Mouse (Mus musculus): ENCODE measurements around the gene Slc35b1. TPM values are rescaled to one million over a fixed set of nuclear protein-coding genes. Genes with fewer than 3 reads are reported as not detected.

Gene Slc35b1
- 95.0 and 102 TPM in 2 replicates for polyA plus RNA-seq (2015; fragmentation: Nextera tagmentation; extraction: Ambion mirVana)

DNA sequence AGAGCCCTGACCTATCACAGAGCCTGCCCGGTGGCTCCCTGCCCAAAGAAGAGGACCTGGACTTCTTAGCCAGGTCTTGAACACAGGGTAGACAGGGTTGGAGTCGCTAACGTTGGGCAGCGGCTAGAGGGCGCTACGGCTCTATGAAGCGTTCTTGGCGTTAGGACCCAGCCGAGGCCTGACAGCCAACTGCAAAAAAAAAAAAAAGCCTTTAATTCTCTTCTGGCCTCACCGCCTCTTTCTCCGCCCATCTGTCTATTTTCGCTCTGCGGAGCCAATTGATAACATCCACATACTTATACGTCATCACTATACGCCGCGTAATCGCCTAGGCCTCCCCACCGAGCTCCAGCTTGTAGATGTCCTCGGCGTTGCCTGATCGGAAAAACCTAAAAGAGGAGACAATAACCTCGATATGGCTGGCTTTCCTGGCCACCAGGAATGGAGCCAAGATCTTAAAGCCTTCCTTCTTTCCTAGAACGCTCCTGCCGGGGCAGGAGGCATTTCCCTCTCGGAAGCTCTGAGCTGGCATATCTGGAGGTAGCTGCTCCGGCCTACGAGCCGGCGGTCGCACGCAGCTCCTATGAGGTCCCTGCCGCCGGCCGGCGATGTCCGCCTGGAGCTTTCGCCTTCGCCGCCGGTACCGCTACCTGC lies at the start of gene Slc35b1:
TSS of gene Slc35b1 (plus strand) at position 374 of the 654 bp plus-strand sequence.
- ATAC-seq (ENCODE audit: insufficient number of reproducible peaks, low FRiP score, low TSS enrichment, low read depth), result peak; percentile 90
- WGBS, result under 1% methylated on average over 42 of the region's 42 CpGs
- peak within 1 kb of the TSS; percentile 86 for H3K4me3 ChIP-seq
- peak within 1 kb of the TSS; percentile 77 for H3K9ac ChIP-seq
- peaks cover 5% of the 10 kb centered on the region; the same call in 1 of the 2 replicates for H3K4me1 ChIP-seq
- peaks cover 57% of the 10 kb centered on the region for H3K36me3 ChIP-seq
- peak within 1 kb of the TSS; percentile 86 for H3K27ac ChIP-seq
- H3K4me2 ChIP-seq, result peak within 1 kb of the TSS; percentile 50
- H3K9me3 ChIP-seq, result no peaks in the 10 kb centered on the region
- H3K27me3 ChIP-seq, result no peaks in the 10 kb centered on the region

- Histone ChIP-seq H3K9me3 (no peaks in the 10 kb centered on the region), H3K27ac (peak within 1 kb of the TSS; percentile 74), H3K4me3 (peak within 1 kb of the TSS; percentile 82), H3K4me1 (peaks cover 38% of the 10 kb centered on the region), H3K36me3 (no peaks in the 10 kb centered on the region), H3K27me3 (no peaks in the 10 kb centered on the region), H3K4me2 (peak within 1 kb of the TSS; percentile 75), H3K9ac (peak within 1 kb of the TSS; percentile 65)
- peak; percentile 98 for ATAC-seq (ENCODE audit: insufficient number of reproducible peaks, low FRiP score, low TSS enrichment, low read depth)
- WGBS, result 2% methylated on average over 22 of the region's 27 CpGs
Observed at GRCm38 (mm10) chr11:95336568-95337128, 47.8 kb upstream of the Slc35b1 start, which contains the start of gene Fam117a. Gene Fam117a, plus strand, starts transcription at chr11:95337018.

DNA sequence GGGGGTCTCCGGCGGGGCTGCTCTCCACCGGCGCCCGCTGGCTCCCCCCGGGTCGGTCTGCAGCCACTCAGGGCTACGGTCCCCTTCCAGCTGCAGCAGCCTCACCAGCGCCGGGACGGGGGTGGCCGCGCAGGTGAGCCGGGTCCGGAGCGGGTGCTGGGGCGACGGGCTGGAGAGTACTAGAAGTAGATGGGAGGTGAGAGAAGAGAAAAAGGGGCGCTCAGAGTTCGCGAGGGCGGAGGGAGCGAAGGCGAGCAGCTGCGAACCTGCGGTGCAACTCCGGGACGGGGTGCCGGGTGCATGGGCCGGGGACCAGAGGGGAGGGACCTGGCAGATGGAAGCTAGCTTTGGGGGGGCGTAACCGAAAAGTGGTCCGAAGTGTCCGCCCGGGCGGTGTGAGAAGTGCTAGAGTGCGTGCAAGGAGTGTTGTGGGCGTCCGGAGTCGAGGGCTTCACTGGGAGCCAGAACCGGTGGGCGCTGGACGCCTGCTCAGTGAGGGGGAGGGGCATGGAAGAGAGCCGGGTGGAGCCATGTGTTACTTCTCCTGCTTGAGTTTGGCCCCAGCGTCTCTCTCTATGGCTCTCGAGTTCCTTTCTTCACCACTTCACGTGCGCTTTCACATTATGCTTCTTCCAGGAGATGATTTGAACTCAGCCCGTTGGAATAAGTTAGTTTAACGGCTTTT lies 47.2 kb upstream of the Slc35b1 start:
- peak overlapping the region; percentile 82 for H3K4me3 ChIP-seq
- peaks cover 38% of the 10 kb centered on the region for H3K4me1 ChIP-seq
- peak; percentile 71 for ATAC-seq (ENCODE audit: insufficient number of reproducible peaks, low FRiP score, low TSS enrichment, low read depth)
- peak overlapping the region; percentile 75 for H3K4me2 ChIP-seq
- H3K27me3 ChIP-seq, result no peaks in the 10 kb centered on the region
- H3K36me3 ChIP-seq, result no peaks in the 10 kb centered on the region
- H3K9me3 ChIP-seq, result no peaks in the 10 kb centered on the region
- H3K9ac ChIP-seq, result peak overlapping the region; percentile 65
- under 1% methylated on average over 48 of the region's 50 CpGs for WGBS
- H3K27ac ChIP-seq, result peak overlapping the region; percentile 74

DNA sequence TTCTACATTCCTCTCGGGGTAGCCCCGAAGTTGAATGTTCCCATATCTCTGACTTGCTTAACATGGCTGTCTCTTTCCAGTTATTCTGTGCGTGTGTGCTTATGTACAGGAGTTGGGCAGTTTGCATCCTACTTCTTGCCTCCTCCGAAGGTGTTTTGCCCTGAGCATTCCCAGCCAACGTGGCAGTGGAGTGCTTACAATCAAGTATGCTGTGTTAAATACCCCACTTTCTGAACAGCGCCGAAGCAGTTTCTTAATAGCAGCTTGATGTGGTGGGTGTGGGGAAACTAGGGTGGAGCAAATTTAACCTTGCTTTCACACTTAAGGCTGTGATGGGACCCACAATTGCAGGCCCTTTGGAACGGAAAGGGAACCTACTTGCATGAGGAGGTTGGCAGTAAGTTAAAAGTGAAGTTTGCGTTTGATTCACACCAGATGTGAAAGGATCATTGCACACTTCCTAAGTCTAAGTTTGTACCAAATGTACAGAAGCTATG lies 46.6 kb upstream of the Slc35b1 start:
- H3K36me3 ChIP-seq, result no peaks in the 10 kb centered on the region
- H3K4me3 ChIP-seq, result peak overlapping the region; percentile 82
- no peak for ATAC-seq (ENCODE audit: insufficient number of reproducible peaks, low FRiP score, low TSS enrichment, low read depth)
- no peaks in the 10 kb centered on the region for H3K27me3 ChIP-seq
- no peaks in the 10 kb centered on the region for H3K9me3 ChIP-seq
- peaks cover 38% of the 10 kb centered on the region for H3K4me1 ChIP-seq
- H3K4me2 ChIP-seq, result peak overlapping the region; percentile 75
- peak overlapping the region; percentile 24 for H3K27ac ChIP-seq
- peak overlapping the region; percentile 65 for H3K9ac ChIP-seq
- WGBS, result 4% methylated on average over 9 of the region's 9 CpGs

- Histone ChIP-seq H3K4me2 (peak overlapping the region; percentile 75), H3K4me1 (peaks cover 51% of the 10 kb centered on the region), H3K4me3 (peak overlapping the region; percentile 82; the same call in 1 of the 2 replicates), H3K27me3 (no peaks in the 10 kb centered on the region), H3K9ac (no peak overlapping the region), H3K36me3 (no peaks in the 10 kb centered on the region), H3K27ac (peak overlapping the region; percentile 68), H3K9me3 (no peaks in the 10 kb centered on the region)
- WGBS, result 9% methylated on average over 14 of the region's 14 CpGs
- no peak for ATAC-seq (ENCODE audit: insufficient number of reproducible peaks, low FRiP score, low TSS enrichment, low read depth)
Observed at GRCm38 (mm10) chr11:95339471-95340021, 44.9 kb upstream of the Slc35b1 start.

DNA sequence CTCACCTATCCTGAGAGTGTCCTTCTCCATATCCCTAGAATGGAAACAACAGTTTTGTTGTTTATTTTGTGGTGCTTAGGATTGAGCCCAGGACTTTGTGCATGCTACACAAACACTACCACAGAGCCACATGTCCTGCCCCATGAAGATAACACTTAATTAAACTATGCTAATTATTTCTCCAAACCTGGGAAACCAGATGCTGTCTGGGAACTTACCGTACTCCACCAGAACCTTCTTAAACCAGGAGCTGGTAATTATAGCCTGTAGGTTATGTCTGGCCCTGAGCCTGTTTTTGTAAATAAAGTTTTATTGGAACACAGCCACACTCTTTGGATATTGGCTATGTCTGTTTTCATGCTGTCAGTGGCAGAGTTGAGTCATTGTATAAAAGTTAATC lies 44.2 kb upstream of the Slc35b1 start:
- ATAC-seq (ENCODE audit: insufficient number of reproducible peaks, low FRiP score, low TSS enrichment, low read depth), result no peak
- H3K27me3 ChIP-seq, result no peaks in the 10 kb centered on the region
- no peak overlapping the region for H3K9ac ChIP-seq
- no peak overlapping the region for H3K4me3 ChIP-seq
- H3K4me2 ChIP-seq, result peak overlapping the region; percentile 75; the same call in 1 of the 2 replicates
- H3K36me3 ChIP-seq, result no peaks in the 10 kb centered on the region
- 28% methylated on average over 1 of the region's 1 CpGs for WGBS
- peaks cover 58% of the 10 kb centered on the region for H3K4me1 ChIP-seq
- no peaks in the 10 kb centered on the region for H3K9me3 ChIP-seq
- no peak overlapping the region for H3K27ac ChIP-seq

DNA sequence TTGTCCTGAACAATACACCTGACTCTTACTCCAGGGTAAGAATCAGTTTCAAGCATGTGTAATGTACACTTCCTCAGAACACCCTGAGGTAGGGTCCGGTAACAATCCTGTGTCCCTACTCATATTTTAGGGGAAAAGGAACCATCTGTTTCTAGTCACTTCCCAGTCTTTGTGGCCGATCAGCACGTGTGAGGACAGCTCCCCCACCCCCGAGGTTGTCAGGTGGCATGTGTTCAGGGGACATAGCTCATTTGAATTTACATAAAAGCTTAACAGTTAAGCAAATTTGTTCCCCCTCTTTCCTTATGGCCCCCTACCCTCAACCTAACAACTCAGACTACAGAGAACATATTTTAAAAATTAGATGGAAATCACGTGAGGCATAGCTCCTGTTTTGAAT lies 43.8 kb upstream of the Slc35b1 start:
- Histone ChIP-seq H3K27ac (no peak overlapping the region), H3K27me3 (no peaks in the 10 kb centered on the region), H3K9ac (no peak overlapping the region), H3K4me3 (no peak overlapping the region), H3K4me2 (no peak overlapping the region), H3K9me3 (no peaks in the 10 kb centered on the region), H3K4me1 (peaks cover 60% of the 10 kb centered on the region), H3K36me3 (no peaks in the 10 kb centered on the region)
- no peak for ATAC-seq (ENCODE audit: insufficient number of reproducible peaks, low FRiP score, low TSS enrichment, low read depth)
- 25% methylated on average over 5 of the region's 5 CpGs for WGBS

- Histone ChIP-seq H3K36me3 (peaks cover 16% of the 10 kb centered on the region), H3K9ac (no peak overlapping the region), H3K4me2 (no peak overlapping the region), H3K27me3 (no peaks in the 10 kb centered on the region), H3K9me3 (no peaks in the 10 kb centered on the region), H3K4me3 (no peak overlapping the region), H3K4me1 (peaks cover 53% of the 10 kb centered on the region), H3K27ac (no peak overlapping the region)
- WGBS, result 48% methylated on average over 4 of the region's 4 CpGs
- ATAC-seq (ENCODE audit: insufficient number of reproducible peaks, low FRiP score, low TSS enrichment, low read depth), result no peak
Observed at GRCm38 (mm10) chr11:95343180-95343579, 41.3 kb upstream of the Slc35b1 start.

DNA sequence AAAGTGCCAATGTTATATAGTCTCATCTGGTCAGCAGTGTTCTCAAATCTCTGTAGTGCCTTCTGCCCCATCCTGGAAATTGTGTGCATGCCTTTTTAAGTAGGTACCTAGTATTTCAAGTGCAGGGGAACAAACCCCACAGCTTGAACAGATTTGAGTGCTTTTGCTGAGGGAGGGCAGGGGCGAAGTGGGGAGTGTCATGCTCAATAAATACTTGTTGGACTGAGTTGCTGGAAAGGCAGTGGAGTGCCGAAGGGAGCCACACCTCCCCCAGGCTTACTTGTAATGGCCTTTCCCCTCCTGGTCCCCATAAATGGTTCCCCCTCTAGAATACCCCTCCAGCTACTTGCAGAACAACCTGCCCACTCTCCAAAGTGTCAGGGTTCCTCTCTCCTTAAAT lies 40.3 kb upstream of the Slc35b1 start:
- no peak overlapping the region for H3K4me2 ChIP-seq
- H3K4me1 ChIP-seq, result peaks cover 43% of the 10 kb centered on the region
- no peak for ATAC-seq (ENCODE audit: insufficient number of reproducible peaks, low FRiP score, low TSS enrichment, low read depth)
- H3K27me3 ChIP-seq, result no peaks in the 10 kb centered on the region
- 18% methylated on average over 2 of the region's 2 CpGs for WGBS
- H3K9ac ChIP-seq, result no peak overlapping the region
- H3K36me3 ChIP-seq, result peaks cover 23% of the 10 kb centered on the region
- no peaks in the 10 kb centered on the region for H3K9me3 ChIP-seq
- H3K4me3 ChIP-seq, result no peak overlapping the region
- H3K27ac ChIP-seq, result no peak overlapping the region

DNA sequence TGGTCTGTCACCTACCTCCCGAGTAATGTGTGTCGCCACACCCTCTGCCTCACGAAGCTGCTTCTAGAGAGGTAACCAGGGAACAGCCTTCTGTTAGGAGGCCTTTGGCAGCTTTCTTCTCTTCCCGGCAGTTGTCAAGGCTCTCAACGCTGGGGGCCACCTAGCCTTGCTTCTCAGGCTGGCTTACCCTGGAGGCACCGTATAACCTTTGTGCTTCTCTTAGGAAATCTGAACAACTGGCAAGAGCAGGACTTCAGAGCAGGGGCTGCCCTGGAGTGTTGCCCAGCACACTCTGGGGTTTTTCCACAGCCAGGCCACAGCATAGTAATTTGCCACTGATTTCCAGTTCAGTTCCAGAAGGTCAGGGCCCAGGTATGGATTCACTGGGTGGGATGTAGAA lies 34.2 kb upstream of the Slc35b1 start:
- Histone ChIP-seq H3K27ac (no peak overlapping the region), H3K4me2 (no peak overlapping the region), H3K36me3 (peaks cover 30% of the 10 kb centered on the region), H3K4me1 (peaks cover 15% of the 10 kb centered on the region), H3K9me3 (no peaks in the 10 kb centered on the region), H3K27me3 (no peaks in the 10 kb centered on the region), H3K4me3 (no peak overlapping the region), H3K9ac (no peak overlapping the region)
- 44% methylated on average over 6 of the region's 6 CpGs for WGBS
- ATAC-seq (ENCODE audit: insufficient number of reproducible peaks, low FRiP score, low TSS enrichment, low read depth), result no peak

DNA sequence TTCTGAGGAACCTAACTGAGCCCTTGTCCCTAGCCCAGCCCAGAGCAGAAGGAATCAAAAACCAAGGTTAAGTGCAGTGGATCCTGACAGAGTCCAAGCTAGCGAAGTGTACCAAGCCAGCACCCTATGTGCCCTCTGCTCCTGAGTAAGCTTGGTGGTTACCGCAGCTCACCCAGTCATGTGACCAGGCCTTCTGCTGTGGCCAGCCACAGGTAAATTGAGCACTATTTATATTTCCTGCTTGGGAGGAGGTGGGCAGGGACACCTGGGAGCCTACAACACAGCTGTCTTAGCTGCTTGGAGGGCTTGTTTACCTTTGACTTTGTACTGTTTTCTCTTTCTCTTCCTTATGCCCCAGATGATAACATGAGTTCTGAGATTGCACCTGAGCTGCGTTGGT lies 33.5 kb upstream of the Slc35b1 start:
- Histone ChIP-seq H3K9me3 (no peaks in the 10 kb centered on the region), H3K9ac (no peak overlapping the region), H3K4me1 (peaks cover 14% of the 10 kb centered on the region), H3K27ac (no peak overlapping the region), H3K4me3 (no peak overlapping the region), H3K4me2 (no peak overlapping the region), H3K36me3 (peaks cover 30% of the 10 kb centered on the region), H3K27me3 (no peaks in the 10 kb centered on the region)
- WGBS, result 91% methylated on average over 3 of the region's 3 CpGs
- no peak for ATAC-seq (ENCODE audit: insufficient number of reproducible peaks, low FRiP score, low TSS enrichment, low read depth)
